Mouse (Mus musculus): ENCODE results near the gene Lrg1.

The Lrg1 gene

DNA sequence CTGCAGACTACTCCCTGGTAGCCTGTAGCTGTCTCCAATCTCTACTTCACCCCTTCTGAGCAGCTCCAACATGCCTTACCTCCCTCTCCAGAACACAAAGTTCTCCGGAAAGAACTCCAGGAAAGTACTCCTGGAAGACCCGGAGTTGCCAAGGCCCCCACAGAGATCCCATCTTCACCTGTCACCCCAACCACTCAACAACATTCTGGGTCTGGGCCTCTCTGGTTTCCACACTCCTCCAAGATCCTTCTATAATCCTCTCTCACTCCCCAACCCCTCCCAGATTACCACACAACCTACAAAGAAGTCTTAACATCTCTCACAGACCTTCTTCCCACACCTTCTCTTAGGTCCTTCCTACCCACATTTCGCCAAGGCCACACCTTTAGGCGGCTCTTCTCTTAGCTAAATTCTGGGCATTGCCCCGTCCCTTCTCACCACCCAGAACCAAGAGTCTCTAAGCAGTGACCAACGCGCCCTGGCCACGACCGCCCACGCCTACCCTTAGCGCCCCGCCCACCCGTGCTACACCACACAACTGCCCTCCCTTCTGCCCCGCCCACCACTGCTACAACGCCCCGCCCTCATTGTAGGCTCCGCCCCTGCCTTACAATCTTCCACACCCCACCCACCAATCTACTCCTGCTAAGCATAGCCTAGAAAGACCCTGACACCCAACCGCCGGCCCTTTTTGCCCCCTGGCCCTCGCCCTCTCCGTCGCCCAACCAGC is 47.5 kb downstream of the Lrg1 start:
- DNase-seq, result peak; percentile 72 to 82

DNA sequence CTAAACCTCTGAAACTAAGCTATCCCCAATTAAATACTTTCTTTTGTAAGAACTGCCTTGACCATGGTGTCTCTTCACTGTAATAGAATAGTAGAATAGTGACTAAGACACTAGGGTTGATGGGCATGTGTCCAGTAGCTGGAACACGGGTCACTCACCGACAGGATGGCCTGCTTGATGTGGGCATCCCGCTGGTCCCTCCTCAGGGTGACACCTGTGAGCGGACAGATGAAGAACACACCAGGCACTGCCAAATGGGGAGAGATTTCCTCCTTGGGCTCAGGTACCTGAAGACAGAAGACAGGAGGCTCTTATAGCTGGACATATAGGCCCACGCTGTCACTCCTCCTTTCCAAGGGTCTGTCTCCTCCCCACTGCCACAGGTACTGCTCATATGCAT is 49.6 kb downstream of the Lrg1 start:
- no peak for DNase-seq

DNA sequence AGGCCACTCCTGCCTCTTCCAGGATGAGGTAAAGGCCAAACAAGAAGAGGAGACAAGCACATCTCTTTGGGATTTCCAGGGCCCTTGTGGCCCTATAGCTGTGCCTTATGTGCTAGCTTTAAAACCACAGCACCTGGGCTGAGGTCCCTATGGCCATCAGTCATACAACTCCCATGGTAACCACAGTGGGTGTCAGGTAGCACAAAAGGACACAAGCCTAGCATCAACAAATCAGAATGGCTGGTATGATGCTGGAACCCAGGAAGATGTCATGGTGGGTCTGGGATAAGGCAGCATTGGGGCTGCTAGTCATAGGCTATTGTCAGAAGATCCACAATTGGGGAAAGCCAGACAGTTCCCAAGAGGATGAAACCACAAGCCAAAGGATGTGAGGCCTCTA is 50.7 kb downstream of the Lrg1 start:
- DNase-seq, result no peak

Measured in cerebellum, postnatal 14 days (tissue).